Mouse (Mus musculus): ENCODE measurements around the gene Vmn1r203. TPM values are rescaled to one million over a fixed set of nuclear protein-coding genes. Genes with fewer than 3 reads are reported as not detected.
"Not testable (repeated sequence)": the region's sequence is repeated elsewhere in the genome, so short reads cannot be mapped to it uniquely, and the experiment has no call there.

The Vmn1r203 gene
- 0.03 TPM in 1 of 2 replicates, not detected in the other for polyA plus RNA-seq (2014; fragmentation: Nextera tagmentation; extraction: Ambion mirVana)

DNA sequence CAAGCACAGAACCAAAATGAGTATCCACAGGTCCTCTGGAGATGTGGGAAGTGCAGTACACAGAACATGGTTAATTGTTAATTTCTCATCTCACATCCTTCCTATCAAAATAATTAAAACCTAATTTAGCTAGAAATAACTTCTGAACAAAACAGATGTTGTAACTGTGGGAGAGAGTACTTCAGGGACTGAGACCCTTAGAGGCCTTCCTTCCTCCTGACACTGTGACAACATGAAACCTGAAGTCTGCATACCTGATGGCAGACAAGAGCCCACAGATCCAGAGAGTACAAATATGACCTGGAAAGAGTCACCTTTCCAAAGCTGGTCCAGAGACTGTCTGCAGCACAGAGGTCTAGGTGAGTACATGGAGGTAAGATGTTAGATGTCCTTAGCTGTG, at the start of gene Vmn1r203:
Gene Vmn1r203, plus strand, starts transcription at position 301 of the 400 bp plus-strand sequence.
- Histone ChIP-seq H3K4me2 (no peak within 1 kb of the TSS), H3K9ac (no peak within 1 kb of the TSS), H3K9me3 (ENCODE audit: low read depth, low read length) (no peaks in the 10 kb centered on the region), H3K27ac (ENCODE audit: low read depth) (no peak within 1 kb of the TSS), H3K27me3 (ENCODE audit: insufficient read depth, low read length) (no peaks in the 10 kb centered on the region), H3K4me3 (ENCODE audit: low read depth, low read length) (no peak within 1 kb of the TSS), H3K36me3 (ENCODE audit: insufficient read depth) (no peaks in the 10 kb centered on the region), H3K4me1 (ENCODE audit: insufficient read depth) (no peaks in the 10 kb centered on the region)
- DNase-seq: no peak
- no peak for ATAC-seq (ENCODE audit: insufficient read depth)
- no peak for TF ChIP-seq CTCF (IDR thresholded peaks at IDR 0.05; ENCODE audit: low read depth)

DNA sequence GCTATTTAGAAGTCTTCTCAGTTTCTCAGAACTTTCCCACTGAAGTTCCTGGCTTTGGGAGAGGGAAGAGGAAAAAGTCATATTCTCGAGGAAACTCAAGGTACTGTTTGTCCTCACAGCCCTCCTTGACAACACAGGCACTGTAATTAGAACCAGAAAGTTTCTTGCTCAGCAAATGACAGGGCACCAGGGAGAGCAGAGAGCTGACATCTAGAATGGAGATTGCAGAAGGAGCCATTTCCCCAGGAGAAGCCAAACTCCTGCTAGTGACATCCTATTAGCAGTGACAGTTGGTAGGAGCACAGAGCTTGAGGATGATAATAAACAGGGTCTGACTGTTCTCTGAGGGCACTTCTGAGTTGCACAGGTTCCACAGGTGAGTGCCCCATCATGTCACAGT, 46.3 kb upstream of the Vmn1r203 start, which contains the start of gene Vmn1r201:
Gene Vmn1r201, plus strand, starts transcription at position 301 of the 400 bp plus-strand sequence.
- H3K27ac ChIP-seq (ENCODE audit: low read depth): no peak within 1 kb of the TSS
- no peaks in the 10 kb centered on the region for H3K36me3 ChIP-seq (ENCODE audit: insufficient read depth)
- DNase-seq (no peak), ATAC-seq (ENCODE audit: insufficient read depth) (no peak)
- no peak within 1 kb of the TSS for H3K4me2 ChIP-seq
- H3K27me3 ChIP-seq (ENCODE audit: insufficient read depth, low read length): no peaks in the 10 kb centered on the region
- no peaks in the 10 kb centered on the region for H3K4me1 ChIP-seq (ENCODE audit: insufficient read depth)
- H3K9me3 ChIP-seq (ENCODE audit: low read depth, low read length): no peaks in the 10 kb centered on the region
- H3K9ac ChIP-seq: no peak within 1 kb of the TSS
- H3K4me3 ChIP-seq (ENCODE audit: low read depth, low read length): no peak within 1 kb of the TSS
- no peak for TF ChIP-seq CTCF (IDR thresholded peaks at IDR 0.05; ENCODE audit: low read depth)
- WGBS: 38% methylated on average over 1 of the region's 1 CpGs

DNA sequence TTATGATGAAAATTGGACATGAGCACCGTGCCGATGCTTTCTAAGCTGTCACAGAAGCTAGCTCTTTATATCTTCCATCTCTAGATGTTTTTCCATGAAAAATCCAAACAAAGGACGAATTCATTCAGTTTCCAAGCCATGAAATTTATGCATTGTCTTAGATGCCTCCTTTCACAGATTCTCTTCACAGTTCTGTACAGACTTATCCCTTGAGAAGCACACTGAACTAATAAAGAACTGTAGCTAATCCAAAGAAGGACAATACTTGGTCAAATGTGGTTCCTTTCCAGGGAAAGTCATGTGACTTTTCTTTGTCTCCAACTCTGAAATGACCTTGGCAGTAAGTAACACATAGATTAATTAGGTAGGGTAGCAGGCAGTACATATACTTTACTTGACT, 15.5 kb upstream of the Vmn1r203 start:
- H3K4me1 ChIP-seq (ENCODE audit: insufficient read depth): no peaks in the 10 kb centered on the region
- no peaks in the 10 kb centered on the region for H3K9me3 ChIP-seq (ENCODE audit: low read depth, low read length)
- ATAC-seq (ENCODE audit: insufficient read depth) (no peak), DNase-seq (no peak)
- 73% methylated on average over 3 of the region's 3 CpGs for WGBS
- H3K27ac ChIP-seq (ENCODE audit: low read depth): no peak overlapping the region
- no peaks in the 10 kb centered on the region for H3K27me3 ChIP-seq (ENCODE audit: insufficient read depth, low read length)
- H3K36me3 ChIP-seq (ENCODE audit: insufficient read depth): no peaks in the 10 kb centered on the region
- H3K9ac ChIP-seq: no peak overlapping the region
- no peak overlapping the region for H3K4me3 ChIP-seq (ENCODE audit: low read depth, low read length)
- H3K4me2 ChIP-seq: no peak overlapping the region
- no peak for TF ChIP-seq CTCF (IDR thresholded peaks at IDR 0.05; ENCODE audit: low read depth)

DNA sequence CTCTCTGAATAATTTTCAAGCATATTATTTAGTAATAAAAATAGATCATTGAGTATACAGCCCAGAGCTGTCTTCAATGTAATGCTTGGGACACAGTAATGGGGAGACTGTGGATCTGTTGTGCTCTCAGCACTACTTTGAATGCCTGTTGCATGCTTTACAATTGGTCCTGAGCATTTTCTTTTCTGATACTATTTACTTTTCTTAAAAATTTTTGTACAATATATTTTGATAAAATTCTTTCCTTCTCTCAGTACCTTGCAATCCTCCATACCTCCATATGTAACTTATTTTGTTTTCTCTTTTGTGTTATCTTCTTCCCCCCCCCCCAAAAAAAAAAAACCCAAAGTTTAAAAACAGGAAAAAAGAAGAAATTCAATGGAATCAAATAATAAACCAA, 12.6 kb upstream of the Vmn1r203 start, which contains the start of gene Vmn1r202:
Gene Vmn1r202, minus strand, starts transcription at position 101 of the 400 bp plus-strand sequence.
- DNase-seq: no peak
- TF ChIP-seq CTCF (IDR thresholded peaks at IDR 0.05; ENCODE audit: low read depth): no peak
- H3K4me1 ChIP-seq (ENCODE audit: insufficient read depth): no peaks in the 10 kb centered on the region
- H3K9me3 ChIP-seq (ENCODE audit: low read depth, low read length): no peaks in the 10 kb centered on the region
- H3K9ac ChIP-seq: no peak within 1 kb of the TSS
- no peak within 1 kb of the TSS for H3K4me2 ChIP-seq
- H3K4me3 ChIP-seq (ENCODE audit: low read depth, low read length): no peak within 1 kb of the TSS
- no peak within 1 kb of the TSS for H3K27ac ChIP-seq (ENCODE audit: low read depth)
- H3K27me3 ChIP-seq (ENCODE audit: insufficient read depth, low read length): no peaks in the 10 kb centered on the region
- no peaks in the 10 kb centered on the region for H3K36me3 ChIP-seq (ENCODE audit: insufficient read depth)
- ATAC-seq (ENCODE audit: insufficient read depth): no peak

DNA sequence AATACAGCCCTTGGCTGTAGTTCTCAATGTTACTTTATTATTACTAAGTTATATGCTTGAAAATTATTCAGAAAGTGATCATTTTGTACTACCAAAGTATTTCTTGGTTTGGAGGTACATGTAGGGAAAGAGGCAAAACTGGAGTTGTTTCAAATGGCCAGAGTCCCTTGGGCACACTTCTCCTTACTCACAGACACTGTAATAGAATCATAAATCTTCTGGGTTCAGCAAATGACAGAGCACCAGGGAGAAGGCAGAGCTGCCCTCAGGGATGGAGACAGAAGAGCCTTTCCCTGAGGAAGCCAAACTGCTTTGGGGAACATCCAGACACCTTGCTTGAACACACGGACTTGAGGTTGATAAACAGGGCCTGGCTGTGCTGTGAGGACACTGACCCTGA, 35.0 kb downstream of the Vmn1r203 start, which contains the start of gene Vmn1r204:
Gene Vmn1r204, plus strand, starts transcription at position 301 of the 400 bp plus-strand sequence.
- H3K9me3 ChIP-seq (ENCODE audit: low read depth, low read length); ATAC-seq (ENCODE audit: insufficient read depth); DNase-seq; H3K36me3 ChIP-seq (ENCODE audit: insufficient read depth); H3K27me3 ChIP-seq (ENCODE audit: insufficient read depth, low read length); H3K9ac ChIP-seq; H3K4me1 ChIP-seq (ENCODE audit: insufficient read depth); H3K4me2 ChIP-seq; H3K4me3 ChIP-seq (ENCODE audit: low read depth, low read length); H3K27ac ChIP-seq (ENCODE audit: low read depth): not testable (repeated sequence)
- 56% methylated on average over 1 of the region's 1 CpGs for WGBS

DNA sequence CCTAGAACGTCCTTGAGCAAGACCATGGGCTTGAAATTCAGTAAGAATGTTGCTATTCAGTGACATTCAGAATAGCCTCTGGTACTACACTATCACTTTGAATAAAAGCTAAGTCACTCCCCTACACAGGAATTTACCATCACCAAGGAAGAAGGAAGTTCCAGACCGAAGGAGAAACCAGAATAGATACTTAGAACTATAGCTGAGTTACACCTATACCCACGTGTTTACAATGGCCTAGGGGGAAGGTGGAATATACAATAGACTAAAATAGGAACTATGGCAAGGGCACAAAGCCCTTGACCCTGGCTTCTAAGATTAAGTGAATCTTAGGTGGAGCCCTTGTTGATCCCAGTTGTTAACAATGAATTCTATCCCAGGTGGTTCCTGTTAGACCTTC, 57.0 kb downstream of the Vmn1r203 start:
- H3K4me3 ChIP-seq (ENCODE audit: low read depth, low read length); ATAC-seq (ENCODE audit: insufficient read depth); H3K4me1 ChIP-seq (ENCODE audit: insufficient read depth); DNase-seq; H3K9ac ChIP-seq; H3K9me3 ChIP-seq (ENCODE audit: low read depth, low read length); H3K27ac ChIP-seq (ENCODE audit: low read depth); H3K27me3 ChIP-seq (ENCODE audit: insufficient read depth, low read length); H3K36me3 ChIP-seq (ENCODE audit: insufficient read depth); H3K4me2 ChIP-seq: not testable (repeated sequence)
- WGBS: 79% methylated on average over 3 of the region's 3 CpGs

Other genes with a start within 250 kb of the Vmn1r203 start
- not detected in 2 replicates for gene Vmn1r195, start 247.6 kb upstream of the Vmn1r203 start, polyA plus RNA-seq (2014; fragmentation: Nextera tagmentation; extraction: Ambion mirVana)
- not detected in 2 replicates for gene Vmn1r196, start 228.2 kb upstream of the Vmn1r203 start, polyA plus RNA-seq (2014; fragmentation: Nextera tagmentation; extraction: Ambion mirVana)
- not detected in 2 replicates for gene Vmn1r197, start 193.5 kb upstream of the Vmn1r203 start, polyA plus RNA-seq (2014; fragmentation: Nextera tagmentation; extraction: Ambion mirVana)
- gene Vmn1r198, start 167.8 kb upstream of the Vmn1r203 start, polyA plus RNA-seq (2014; fragmentation: Nextera tagmentation; extraction: Ambion mirVana): not detected in 2 replicates
- not detected in 2 replicates for gene Vmn1r199, start 138.3 kb upstream of the Vmn1r203 start, polyA plus RNA-seq (2014; fragmentation: Nextera tagmentation; extraction: Ambion mirVana)
- gene Vmn1r200, start 127.7 kb upstream of the Vmn1r203 start, polyA plus RNA-seq (2014; fragmentation: Nextera tagmentation; extraction: Ambion mirVana): not detected in 2 replicates
- gene Vmn1r201, start 46.2 kb upstream of the Vmn1r203 start, polyA plus RNA-seq (2014; fragmentation: Nextera tagmentation; extraction: Ambion mirVana): not detected in 2 replicates
- gene Vmn1r202, start 12.7 kb upstream of the Vmn1r203 start, polyA plus RNA-seq (2014; fragmentation: Nextera tagmentation; extraction: Ambion mirVana): not detected in 2 replicates
- gene Vmn1r204, start 35.1 kb downstream of the Vmn1r203 start, polyA plus RNA-seq (2014; fragmentation: Nextera tagmentation; extraction: Ambion mirVana): not detected in 2 replicates
- not detected in 2 replicates for gene Vmn1r205, start 74.9 kb downstream of the Vmn1r203 start, polyA plus RNA-seq (2014; fragmentation: Nextera tagmentation; extraction: Ambion mirVana)
- not detected in 2 replicates for gene Vmn1r206, start 106.1 kb downstream of the Vmn1r203 start, polyA plus RNA-seq (2014; fragmentation: Nextera tagmentation; extraction: Ambion mirVana)
- gene Vmn1r207-ps, start 211.5 kb downstream of the Vmn1r203 start, polyA plus RNA-seq (2014; fragmentation: Nextera tagmentation; extraction: Ambion mirVana): not detected in 2 replicates

All from lung, embryonic 14.5 days (tissue).